Mouse (Mus musculus) lung, embryonic 15.5 days (tissue): ENCODE measurements at regions not wholly inside any gene's neighbourhood (a gene's known extent, or its start where the extent isn't known, plus 50 kb on each side); places are given as distances from the start of the nearest gene placed in this dataset.

ENCODE experiments used
- ATAC-seq: fragments of 200-750 bp; cut with Nextera tagmentation; 2 replicates; pipeline ENCODE4 v1.8.0; 2017; ENCODE audit warnings: moderate number of reproducible peaks, borderline replicate concordance; ENCODE audit not compliant: low FRiP score, low TSS enrichment; ENCODE audit errors: extremely low read depth
- H3K27ac ChIP-seq: fragments of 300-500 bp; sonication (generic); 2 replicates; pipeline ENCODE4 v1.5.1; 2015; ENCODE audit warnings: moderate library complexity, mild to moderate bottlenecking, inconsistent platforms
- H3K27me3 ChIP-seq: fragments of 300-500 bp; sonication (generic); 2 replicates; pipeline ENCODE4 v1.6.1; 2015; ENCODE audit warnings: inconsistent platforms
- H3K36me3 ChIP-seq: fragments of 300-500 bp; sonication (generic); 2 replicates; pipeline ENCODE4 v1.6.1; 2015; ENCODE audit warnings: inconsistent platforms
- H3K4me1 ChIP-seq: fragments of 300-500 bp; sonication (generic); 2 replicates; pipeline ENCODE4 v1.6.1; 2015; ENCODE audit warnings: inconsistent platforms
- H3K4me2 ChIP-seq: fragments of 300-500 bp; sonication (generic); 2 replicates; pipeline ENCODE4 v1.6.1; 2015; ENCODE audit warnings: inconsistent platforms, mild to moderate bottlenecking, moderate library complexity
- H3K4me3 ChIP-seq: fragments of 300-500 bp; sonication (generic); 2 replicates; pipeline ENCODE4 v1.5.1; 2015; ENCODE audit warnings: mild to moderate bottlenecking, inconsistent platforms
- H3K9ac ChIP-seq: fragments of 300-500 bp; sonication (generic); 2 replicates; pipeline ENCODE4 v1.6.1; 2015; ENCODE audit warnings: inconsistent platforms
- H3K9me3 ChIP-seq: fragments of 300-500 bp; sonication (generic); 2 replicates; pipeline ENCODE4 v1.6.1; 2016; ENCODE audit warnings: inconsistent platforms
- WGBS: fragments of 180-500 bp; shearing (Covaris S2); methylation state at CpG from one replicate; pipeline ENCODE4 v1.1.7; 2015; 5-methylcytosine and 5-hydroxymethylcytosine counted together

GRCm38 (mm10) chr16:77301270-77302171 lies 288.0 kb downstream of the Usp25 start:
- Histone ChIP-seq H3K9ac (no peak overlapping the region), H3K36me3 (no peaks in the 10 kb centered on the region), H3K27ac (no peak overlapping the region), H3K4me1 (no peaks in the 10 kb centered on the region), H3K4me3 (no peak overlapping the region), H3K9me3 (no peaks in the 10 kb centered on the region), H3K4me2 (no peak overlapping the region), H3K27me3 (no peaks in the 10 kb centered on the region)
- WGBS: 72% methylated on average over 6 of the region's 6 CpGs
- no peak for ATAC-seq

DNA sequence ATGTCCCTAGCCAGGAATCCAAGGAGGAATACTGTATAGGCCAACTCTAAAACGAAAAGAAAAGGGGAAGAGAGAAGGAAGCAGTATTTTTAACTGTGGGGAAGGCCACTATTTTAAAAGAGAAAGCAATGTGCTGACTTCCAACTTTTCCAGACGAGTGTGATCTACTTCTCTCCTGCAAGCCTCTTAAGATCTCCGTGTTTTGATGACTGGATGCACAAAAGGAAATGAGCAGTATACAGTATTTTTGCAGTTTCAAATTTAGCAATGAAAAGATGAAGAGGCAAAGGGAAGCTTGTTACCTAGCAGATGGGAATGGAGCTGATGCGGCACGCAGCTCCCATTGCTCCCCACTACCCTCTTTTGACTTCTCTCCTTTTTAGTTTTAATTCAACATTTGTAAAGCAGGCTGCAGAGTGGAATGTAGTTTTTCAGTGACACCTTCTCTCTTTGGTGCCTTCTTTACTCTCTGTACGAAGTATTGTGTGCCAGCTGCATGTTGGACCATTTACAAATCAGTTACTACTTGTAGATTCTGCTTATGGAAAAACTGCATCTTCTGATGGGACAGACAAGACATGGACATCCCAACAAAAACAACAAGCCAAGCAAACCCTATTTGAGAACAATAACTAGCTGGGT lies 287.2 kb downstream of the Usp25 start:
- H3K9me3 ChIP-seq: no peaks in the 10 kb centered on the region
- no peaks in the 10 kb centered on the region for H3K4me1 ChIP-seq
- no peaks in the 10 kb centered on the region for H3K36me3 ChIP-seq
- no peak overlapping the region for H3K4me2 ChIP-seq
- ATAC-seq: no peak
- no peak overlapping the region for H3K4me3 ChIP-seq
- 56% methylated on average over 6 of the region's 6 CpGs for WGBS
- H3K9ac ChIP-seq: no peak overlapping the region
- no peak overlapping the region for H3K27ac ChIP-seq
- H3K27me3 ChIP-seq: no peaks in the 10 kb centered on the region

GRCm38 (mm10) chr16:77295574-77296355 lies 282.3 kb downstream of the Usp25 start:
- no peaks in the 10 kb centered on the region for H3K4me1 ChIP-seq
- H3K27me3 ChIP-seq: no peaks in the 10 kb centered on the region
- no peak overlapping the region for H3K4me3 ChIP-seq
- no peaks in the 10 kb centered on the region for H3K36me3 ChIP-seq
- ATAC-seq: no peak
- H3K4me2 ChIP-seq: no peak overlapping the region
- 76% methylated on average over 4 of the region's 4 CpGs for WGBS
- no peak overlapping the region for H3K9ac ChIP-seq
- no peak overlapping the region for H3K27ac ChIP-seq
- no peaks in the 10 kb centered on the region for H3K9me3 ChIP-seq

DNA sequence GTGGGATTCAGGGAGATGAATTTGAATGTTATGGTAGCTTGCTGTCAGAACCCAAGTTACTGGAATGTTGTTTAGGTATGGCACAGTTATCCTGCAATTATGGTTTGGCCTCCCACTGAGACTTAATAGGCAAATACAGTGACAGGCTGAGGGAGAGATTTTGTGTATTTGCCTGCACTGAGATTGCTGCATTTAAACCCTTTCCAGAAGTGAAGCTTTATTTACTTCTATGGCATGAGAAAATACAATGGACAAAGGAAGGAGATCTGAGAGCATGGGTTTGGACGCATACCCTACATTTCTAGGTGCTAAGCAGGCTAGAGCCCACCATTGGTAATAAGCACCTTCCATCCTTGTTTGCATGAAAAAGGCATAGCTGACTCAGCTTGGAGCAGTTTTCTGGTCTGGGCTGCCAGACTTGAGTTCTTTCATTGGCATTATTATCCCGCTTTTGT lies 278.8 kb downstream of the Usp25 start:
- Histone ChIP-seq H3K4me2 (no peak overlapping the region), H3K27me3 (no peaks in the 10 kb centered on the region), H3K4me3 (no peak overlapping the region), H3K4me1 (no peaks in the 10 kb centered on the region), H3K9ac (no peak overlapping the region), H3K36me3 (no peaks in the 10 kb centered on the region), H3K9me3 (no peaks in the 10 kb centered on the region), H3K27ac (no peak overlapping the region)
- ATAC-seq: no peak
- 83% methylated on average over 2 of the region's 2 CpGs for WGBS

DNA sequence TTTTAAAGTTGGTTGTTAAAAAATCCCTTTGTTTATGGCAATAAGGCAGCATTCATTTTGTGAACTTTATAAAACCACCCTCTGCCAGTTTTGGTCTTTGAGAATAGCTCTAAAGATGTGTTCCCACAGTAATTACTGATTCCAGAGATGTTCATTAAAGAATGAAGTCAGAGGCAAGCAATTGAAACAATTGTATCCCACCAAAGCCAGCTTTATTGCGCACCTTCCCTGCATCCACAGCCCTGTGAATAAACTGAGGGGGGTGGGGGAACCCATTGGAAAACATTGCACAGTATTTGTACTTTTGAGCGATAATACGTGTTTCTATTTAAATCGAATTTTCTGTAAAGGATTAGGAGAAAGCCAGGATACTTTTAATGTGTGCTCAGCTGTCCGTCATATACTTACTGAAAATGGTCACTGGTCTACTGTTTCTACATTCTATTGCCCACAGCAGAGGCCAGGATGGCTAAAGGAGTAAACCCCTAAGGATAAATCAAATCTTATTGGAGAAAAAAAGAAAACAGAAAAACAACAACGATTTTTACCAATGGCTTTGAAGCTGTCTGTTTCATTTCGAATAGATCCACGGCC lies 278.3 kb downstream of the Usp25 start:
- WGBS: 88% methylated on average over 8 of the region's 8 CpGs
- H3K9me3 ChIP-seq: no peaks in the 10 kb centered on the region
- no peak overlapping the region for H3K4me3 ChIP-seq
- ATAC-seq: no peak
- H3K4me2 ChIP-seq: no peak overlapping the region
- H3K27ac ChIP-seq: no peak overlapping the region
- H3K4me1 ChIP-seq: no peaks in the 10 kb centered on the region
- H3K27me3 ChIP-seq: no peaks in the 10 kb centered on the region
- no peak overlapping the region for H3K9ac ChIP-seq
- no peaks in the 10 kb centered on the region for H3K36me3 ChIP-seq

GRCm38 (mm10) chr16:77284205-77284604 lies 270.7 kb downstream of the Usp25 start:
- Histone ChIP-seq H3K9ac (no peak overlapping the region), H3K4me3 (no peak overlapping the region), H3K4me2 (no peak overlapping the region), H3K4me1 (no peaks in the 10 kb centered on the region), H3K9me3 (no peaks in the 10 kb centered on the region), H3K36me3 (no peaks in the 10 kb centered on the region), H3K27ac (no peak overlapping the region), H3K27me3 (no peaks in the 10 kb centered on the region)
- ATAC-seq: no peak
- 76% methylated on average over 4 of the region's 4 CpGs for WGBS

- no peak overlapping the region for H3K4me3 ChIP-seq
- no peaks in the 10 kb centered on the region for H3K27me3 ChIP-seq
- 65% methylated on average over 4 of the region's 4 CpGs for WGBS
- no peaks in the 10 kb centered on the region for H3K4me1 ChIP-seq
- H3K36me3 ChIP-seq: no peaks in the 10 kb centered on the region
- no peak overlapping the region for H3K27ac ChIP-seq
- no peaks in the 10 kb centered on the region for H3K9me3 ChIP-seq
- no peak overlapping the region for H3K9ac ChIP-seq
- ATAC-seq: no peak
- no peak overlapping the region for H3K4me2 ChIP-seq
These were observed 266.4 kb downstream of the Usp25 start for GRCm38 (mm10) chr16:77279916-77280315.

DNA sequence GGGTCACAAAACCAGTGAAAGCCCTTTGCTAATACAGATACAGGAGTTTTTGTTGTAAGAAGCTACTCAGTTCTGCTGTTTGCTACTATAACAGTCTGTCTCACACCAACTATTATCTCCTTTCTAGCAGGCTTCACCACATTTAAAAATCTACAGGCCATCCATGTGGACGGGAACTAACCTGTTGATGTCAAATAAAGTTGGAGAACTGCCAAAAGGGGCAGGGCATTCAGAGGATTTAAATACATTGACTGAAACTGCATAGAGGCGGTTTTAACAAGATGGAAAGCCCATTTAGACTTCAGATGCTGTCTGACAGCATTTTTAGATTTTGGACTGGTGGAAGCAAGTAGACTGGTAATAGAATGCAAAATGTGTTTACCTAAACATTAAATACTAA lies 266.0 kb downstream of the Usp25 start:
- H3K36me3 ChIP-seq: no peaks in the 10 kb centered on the region
- ATAC-seq: no peak
- H3K4me3 ChIP-seq: no peak overlapping the region
- H3K27me3 ChIP-seq: no peaks in the 10 kb centered on the region
- no peak overlapping the region for H3K9ac ChIP-seq
- no peak overlapping the region for H3K27ac ChIP-seq
- 61% methylated on average over 2 of the region's 2 CpGs for WGBS
- no peaks in the 10 kb centered on the region for H3K4me1 ChIP-seq
- no peak overlapping the region for H3K4me2 ChIP-seq
- H3K9me3 ChIP-seq: no peaks in the 10 kb centered on the region

DNA sequence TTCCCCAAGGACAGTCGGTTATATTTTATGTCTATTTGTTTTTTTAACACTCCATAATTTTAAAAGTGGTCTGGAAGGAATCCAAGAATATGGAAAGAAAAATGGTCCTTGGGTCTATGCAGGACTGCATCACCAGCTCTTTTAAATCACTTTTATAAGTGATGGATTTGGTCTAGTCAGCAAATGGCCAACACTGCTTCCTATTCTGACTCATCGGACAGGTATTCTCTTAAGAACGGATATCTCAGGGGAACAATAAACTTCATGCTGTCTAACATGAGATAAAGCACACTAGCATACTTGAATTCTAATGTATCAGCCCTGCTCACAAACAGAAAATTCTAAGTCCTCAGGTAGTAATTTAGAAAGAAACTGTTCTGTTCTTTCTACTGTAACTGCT lies 259.8 kb downstream of the Usp25 start:
- Histone ChIP-seq H3K27ac (no peak overlapping the region), H3K4me2 (no peak overlapping the region), H3K27me3 (no peaks in the 10 kb centered on the region), H3K9me3 (no peaks in the 10 kb centered on the region), H3K36me3 (no peaks in the 10 kb centered on the region), H3K9ac (no peak overlapping the region), H3K4me1 (no peaks in the 10 kb centered on the region), H3K4me3 (no peak overlapping the region)
- ATAC-seq: no peak
- whole genome bisulfite sequencing: 32% methylated on average over 3 of the region's 3 CpGs

- no peaks in the 10 kb centered on the region for H3K36me3 ChIP-seq
- H3K9ac ChIP-seq: no peak overlapping the region
- ATAC-seq: no peak
- no peak overlapping the region for H3K4me2 ChIP-seq
- H3K4me3 ChIP-seq: no peak overlapping the region
- no peak overlapping the region for H3K27ac ChIP-seq
- WGBS: 71% methylated on average over 2 of the region's 2 CpGs
- no peaks in the 10 kb centered on the region for H3K27me3 ChIP-seq
- no peaks in the 10 kb centered on the region for H3K9me3 ChIP-seq
- no peaks in the 10 kb centered on the region for H3K4me1 ChIP-seq
These were observed 255.4 kb downstream of the Usp25 start for GRCm38 (mm10) chr16:77268926-77269325.

- no peak overlapping the region for H3K4me3 ChIP-seq
- no peak overlapping the region for H3K9ac ChIP-seq
- H3K4me1 ChIP-seq: no peaks in the 10 kb centered on the region
- H3K27me3 ChIP-seq: no peaks in the 10 kb centered on the region
- no peaks in the 10 kb centered on the region for H3K36me3 ChIP-seq
- H3K9me3 ChIP-seq: no peaks in the 10 kb centered on the region
- H3K4me2 ChIP-seq: no peak overlapping the region
- no peak overlapping the region for H3K27ac ChIP-seq
- ATAC-seq: no peak
These were observed 254.2 kb downstream of the Usp25 start for GRCm38 (mm10) chr16:77267679-77268078.
